Mouse (Mus musculus) testis, adult 2 months (tissue): ENCODE data around the gene Dpp4. TPM values are rescaled to one million over a fixed set of nuclear protein-coding genes. Genes with fewer than 3 reads are reported as not detected.

Source experiments
- H3K27ac ChIP-seq: fragments of 200-500 bp; 2 replicates; pipeline ENCODE4 v1.5.1; 2012; ENCODE audit warnings: low read depth, low read length; ENCODE audit not compliant: control insufficient read depth, insufficient read depth
- H3K27me3 ChIP-seq: fragments of 200-500 bp; 2 replicates; pipeline ENCODE4 v1.6.1; 2012; ENCODE audit warnings: mild to moderate bottlenecking, low read length, moderate library complexity; ENCODE audit not compliant: control insufficient read depth, insufficient read depth
- H3K36me3 ChIP-seq: fragments of 200-500 bp; 2 replicates; pipeline ENCODE4 v1.6.1; 2012; ENCODE audit warnings: mild to moderate bottlenecking, low read length; ENCODE audit not compliant: control insufficient read depth, insufficient read depth
- H3K4me1 ChIP-seq: fragments of 200-500 bp; 2 replicates; pipeline ENCODE4 v1.6.1; 2012; ENCODE audit warnings: low read length; ENCODE audit not compliant: control insufficient read depth, insufficient read depth
- H3K4me3 ChIP-seq: fragments of 200-500 bp; 2 replicates; pipeline ENCODE4 v1.5.1; 2012; ENCODE audit warnings: low read depth, mild to moderate bottlenecking, low read length, moderate library complexity, mixed read lengths; ENCODE audit not compliant: control insufficient read depth
- CTCF ChIP-seq: fragments of 200-500 bp; IDR thresholded peaks from 2 replicates; pipeline ENCODE4 v1.5.1; 2012; ENCODE audit warnings: low read depth, mild to moderate bottlenecking, inconsistent platforms, low read length, moderate library complexity; ENCODE audit not compliant: control insufficient read depth, insufficient read depth, insufficient replicate concordance
- POLR2A ChIP-seq: fragments of 200-500 bp; IDR thresholded peaks from 2 replicates; pipeline ENCODE4 v1.6.1; 2012; ENCODE audit warnings: low read depth, mild to moderate bottlenecking, inconsistent platforms, low read length, moderate library complexity; ENCODE audit not compliant: control insufficient read depth
- polyA plus RNA-seq: library from polyadenylated mRNA; depleted of rRNA; stranded (reverse); fragments of >200 nt; gene quantifications from 2 replicates; pipeline ENCODE4 v1.2.3, GENCODE M21; 2012

The Dpp4 gene
- polyA plus RNA-seq, 1 experiment, result 0.25 TPM

DNA sequence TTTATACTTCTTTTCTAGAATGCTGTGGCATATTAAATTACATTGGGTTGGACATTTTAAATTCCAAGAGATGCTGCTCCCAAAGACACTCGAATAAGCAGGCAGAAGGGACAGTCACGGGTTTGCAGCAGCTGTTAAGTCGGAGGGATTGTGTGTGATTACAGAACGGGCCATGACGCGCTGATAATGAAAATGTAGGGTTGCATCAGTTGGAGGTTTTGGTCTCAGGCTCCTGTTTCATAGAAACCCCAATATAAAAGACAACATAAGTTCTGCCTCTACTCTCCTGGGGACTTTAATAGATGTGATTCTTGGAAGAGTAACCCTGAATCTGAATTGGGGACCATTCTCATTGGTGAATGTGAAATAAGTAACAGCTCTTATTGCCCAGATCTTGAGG lies 38.3 kb upstream of the Dpp4 start:
- Histone ChIP-seq H3K27ac (no peak overlapping the region), H3K4me3 (no peak overlapping the region), H3K36me3 (no peaks in the 10 kb centered on the region), H3K4me1 (no peaks in the 10 kb centered on the region), H3K27me3 (no peaks in the 10 kb centered on the region)
- TF ChIP-seq POLR2A, result no peak
- no peak for TF ChIP-seq CTCF

DNA sequence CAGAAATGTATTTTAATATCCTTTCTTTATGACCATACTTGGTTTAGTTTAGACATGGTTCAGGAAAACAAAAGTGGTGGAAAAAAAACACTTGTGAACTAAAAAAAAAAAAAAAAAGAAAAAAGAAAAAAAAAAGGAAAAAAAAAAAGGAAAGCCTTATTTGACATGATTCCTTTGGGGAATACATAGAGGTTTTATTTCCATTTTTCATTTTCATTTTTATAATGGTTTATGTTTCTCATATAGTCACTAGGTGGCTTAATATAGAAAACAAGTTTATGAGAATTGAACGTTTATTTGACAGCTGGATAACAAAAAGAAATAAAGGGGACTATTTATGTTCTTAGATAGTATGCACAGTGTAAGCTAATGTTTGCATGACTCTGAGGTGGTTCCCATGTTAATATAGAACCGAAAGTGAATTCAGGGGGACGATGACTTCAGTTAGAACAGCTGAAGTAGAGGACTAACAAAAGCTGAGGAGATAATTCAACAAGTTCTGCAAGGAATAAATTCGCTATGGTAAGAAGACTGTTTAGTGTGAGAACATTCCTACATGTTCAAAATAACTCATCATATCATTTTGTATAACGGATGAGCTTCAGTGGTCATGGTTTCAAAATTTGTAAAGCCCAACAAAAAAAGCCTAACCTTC lies 37.8 kb upstream of the Dpp4 start:
- H3K4me1 ChIP-seq, result no peaks in the 10 kb centered on the region
- no peak for TF ChIP-seq CTCF
- TF ChIP-seq POLR2A, result no peak
- H3K36me3 ChIP-seq, result no peaks in the 10 kb centered on the region
- no peak overlapping the region for H3K27ac ChIP-seq
- H3K4me3 ChIP-seq, result no peak overlapping the region
- H3K27me3 ChIP-seq, result no peaks in the 10 kb centered on the region

DNA sequence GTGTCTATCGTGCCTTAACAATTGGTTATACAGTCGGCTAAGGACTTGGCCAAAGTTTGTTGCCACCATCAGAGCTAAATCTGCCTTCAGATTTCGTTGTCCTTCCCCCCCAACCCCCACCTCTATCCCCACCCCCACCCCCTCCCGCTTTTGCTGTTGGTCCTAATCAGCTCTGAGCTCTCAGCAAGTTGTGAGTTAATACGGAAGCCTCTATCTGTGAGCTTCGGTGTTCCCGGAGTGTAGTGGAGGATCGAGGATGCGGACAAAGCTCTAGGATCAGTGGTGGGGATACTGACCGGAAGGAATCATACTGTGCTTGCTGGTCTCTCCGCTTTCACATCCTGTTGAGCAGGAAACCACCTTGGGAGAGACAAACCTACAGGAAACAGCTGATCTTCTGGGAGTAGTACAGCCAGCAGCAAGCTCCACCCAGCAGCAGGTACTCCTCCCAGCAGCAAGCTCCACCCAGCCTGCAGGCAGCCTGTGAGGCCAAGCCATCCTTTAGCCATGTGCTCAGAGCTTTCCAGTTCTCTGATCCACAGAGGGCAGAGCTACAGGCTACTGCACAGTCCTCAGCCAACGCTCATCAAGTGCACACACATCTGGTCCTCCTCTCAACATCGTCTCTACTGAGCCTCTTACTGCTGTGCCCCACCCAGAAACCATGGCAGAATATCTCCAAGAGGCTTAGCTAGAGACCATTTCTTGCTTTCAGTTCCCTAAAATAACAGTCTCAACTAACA lies 28.9 kb upstream of the Dpp4 start:
- no peak overlapping the region for H3K4me3 ChIP-seq
- no peaks in the 10 kb centered on the region for H3K4me1 ChIP-seq
- no peaks in the 10 kb centered on the region for H3K27me3 ChIP-seq
- H3K27ac ChIP-seq, result no peak overlapping the region
- H3K36me3 ChIP-seq, result no peaks in the 10 kb centered on the region
- TF ChIP-seq POLR2A (no peak), CTCF (no peak)

DNA sequence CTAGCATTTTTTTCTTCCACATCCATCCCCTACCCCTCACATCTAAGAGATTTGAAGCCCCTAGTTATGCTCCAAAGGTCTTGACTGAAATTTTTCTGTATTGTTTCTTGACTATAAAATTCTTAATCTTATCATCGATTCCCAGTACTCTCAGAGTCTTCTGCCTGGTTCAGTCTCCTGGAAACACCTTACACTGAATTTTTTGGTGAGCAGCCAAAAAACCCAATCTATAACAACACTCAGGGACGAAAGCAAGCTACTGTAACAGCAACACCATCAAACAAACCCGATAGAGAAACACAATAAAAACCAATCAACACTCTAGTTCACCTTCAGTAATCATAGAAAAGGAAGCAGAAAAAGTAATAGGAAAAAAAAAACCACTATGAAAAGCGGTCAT lies 28.1 kb upstream of the Dpp4 start:
- Histone ChIP-seq H3K27me3 (no peaks in the 10 kb centered on the region), H3K36me3 (no peaks in the 10 kb centered on the region), H3K4me3 (no peak overlapping the region), H3K4me1 (no peaks in the 10 kb centered on the region), H3K27ac (no peak overlapping the region)
- TF ChIP-seq POLR2A, result no peak
- TF ChIP-seq CTCF, result no peak

DNA sequence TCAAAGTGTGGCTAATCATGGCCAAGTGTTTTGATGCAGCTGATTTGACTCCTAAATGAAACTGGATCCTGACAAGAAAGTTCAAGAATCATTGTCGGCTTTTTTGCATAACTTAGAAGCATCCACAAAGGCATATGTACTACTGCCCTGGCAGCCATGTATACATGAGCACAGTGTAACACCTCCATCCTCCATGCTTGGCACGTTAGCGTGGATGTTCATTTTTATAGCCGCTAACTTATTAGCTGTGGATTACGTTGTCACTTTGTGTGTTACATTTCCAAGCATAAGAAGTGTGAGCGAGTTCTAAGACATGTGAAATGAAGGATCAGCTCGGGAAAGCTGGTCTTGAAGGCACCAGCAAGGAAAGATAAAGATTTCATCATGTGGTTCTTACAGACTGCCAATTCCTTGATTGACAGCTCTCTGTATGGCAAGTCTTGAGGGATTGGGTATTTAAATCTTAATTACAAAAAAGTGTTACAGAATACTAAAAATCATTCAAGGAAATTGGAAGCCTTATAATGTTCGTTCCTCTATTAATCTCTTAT lies 19.3 kb upstream of the Dpp4 start:
- Histone ChIP-seq H3K27ac (no peak overlapping the region), H3K4me1 (no peaks in the 10 kb centered on the region), H3K36me3 (no peaks in the 10 kb centered on the region), H3K27me3 (no peaks in the 10 kb centered on the region), H3K4me3 (no peak overlapping the region)
- no peak for TF ChIP-seq CTCF
- no peak for TF ChIP-seq POLR2A

DNA sequence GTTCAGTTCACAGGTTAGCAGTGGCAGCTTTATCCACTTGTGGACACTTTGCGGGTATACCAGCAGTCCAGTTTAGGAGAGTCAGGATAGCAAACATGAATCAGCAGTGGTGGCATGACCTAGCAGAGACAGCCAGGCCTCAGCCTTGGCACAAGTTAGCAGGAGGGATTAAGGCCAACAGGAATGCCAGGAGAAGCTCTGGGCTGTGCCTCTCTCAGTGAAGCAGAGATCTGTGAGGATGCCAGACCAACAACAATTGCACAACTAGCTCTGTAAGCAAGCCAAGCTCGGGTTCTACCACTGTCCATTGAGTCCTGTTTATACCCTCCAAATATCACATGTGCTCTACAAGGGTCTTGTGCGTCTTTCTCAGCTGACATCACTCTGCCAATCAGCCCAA lies 13.9 kb upstream of the Dpp4 start:
- TF ChIP-seq CTCF, result no peak

DNA sequence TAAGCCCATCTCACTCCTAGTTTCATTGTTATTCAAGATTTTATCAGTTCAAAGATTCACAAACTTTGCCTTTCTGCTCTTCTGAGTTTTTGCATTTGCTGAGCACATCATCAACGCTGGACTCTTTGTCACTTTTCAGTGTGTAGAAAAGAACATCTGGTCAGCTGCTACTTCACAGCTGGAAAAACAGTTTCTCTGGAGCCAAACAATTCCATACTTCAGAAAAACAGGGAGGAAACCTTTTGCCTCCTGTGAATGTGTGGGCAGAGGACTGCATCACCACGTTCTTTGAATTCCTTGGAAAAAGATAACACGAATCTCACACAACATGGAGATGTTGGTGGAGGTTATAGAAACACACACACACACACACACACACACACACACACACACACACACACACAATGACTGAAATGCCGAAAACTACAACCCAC lies 11.3 kb upstream of the Dpp4 start:
- Histone ChIP-seq H3K4me3 (no peak overlapping the region), H3K36me3 (no peaks in the 10 kb centered on the region)

More for the DNA sequence above, 13.9 kb upstream of the Dpp4 start:
- Histone ChIP-seq H3K36me3 (no peaks in the 10 kb centered on the region), H3K27ac (no peak overlapping the region), H3K4me3 (no peak overlapping the region), H3K27me3 (no peaks in the 10 kb centered on the region), H3K4me1 (no peaks in the 10 kb centered on the region)

More for the DNA sequence above, 11.3 kb upstream of the Dpp4 start:
- H3K4me1 ChIP-seq, result no peaks in the 10 kb centered on the region
- H3K27ac ChIP-seq, result no peak overlapping the region
- no peaks in the 10 kb centered on the region for H3K27me3 ChIP-seq
- TF ChIP-seq POLR2A (no peak), CTCF (no peak)
